Mouse (Mus musculus) kidney, adult 11 months (tissue): ENCODE data around the gene Olfr168.
"Not testable (repeated sequence)": the region's sequence is repeated elsewhere in the genome, so short reads cannot be mapped to it uniquely, and the experiment has no call there.

Source experiments
- DNase-seq: peaks from one replicate; pipeline ENCODE4 v3.0.0; 2022

The Olfr168 gene

GRCm38 (mm10) chr16:19535455-19535854 is at the start of gene Olfr168:
Olfr168 (minus strand) TSS chr16:19535555.
- no peak for DNase-seq

- DNase-seq = not testable (repeated sequence)
Observed at GRCm38 (mm10) chr16:19571709-19572108, 36.4 kb upstream of the Olfr168 start, which contains the start of gene Olfr169. Olfr169 (minus strand) TSS chr16:19571809.

GRCm38 (mm10) chr16:19553429-19553828 is 18.1 kb upstream of the Olfr168 start:
- not testable (repeated sequence) for DNase-seq

- DNase-seq = peak; percentile 9
Observed at GRCm38 (mm10) chr16:19552246-19552645, 16.9 kb upstream of the Olfr168 start.

GRCm38 (mm10) chr16:19522166-19522565 is 13.2 kb downstream of the Olfr168 start, which contains the start of gene Olfr167:
Olfr167 (minus strand) TSS chr16:19522266.
- DNase-seq = no peak

- DNase-seq = no peak
Observed at GRCm38 (mm10) chr16:19483394-19483793, 52.0 kb downstream of the Olfr168 start, which contains the start of gene Olfr166. Olfr166 (plus strand) TSS chr16:19483694.
